Comparison of ENCODE assay signal across 19 mouse cellular contexts in the genomic region with DNA sequence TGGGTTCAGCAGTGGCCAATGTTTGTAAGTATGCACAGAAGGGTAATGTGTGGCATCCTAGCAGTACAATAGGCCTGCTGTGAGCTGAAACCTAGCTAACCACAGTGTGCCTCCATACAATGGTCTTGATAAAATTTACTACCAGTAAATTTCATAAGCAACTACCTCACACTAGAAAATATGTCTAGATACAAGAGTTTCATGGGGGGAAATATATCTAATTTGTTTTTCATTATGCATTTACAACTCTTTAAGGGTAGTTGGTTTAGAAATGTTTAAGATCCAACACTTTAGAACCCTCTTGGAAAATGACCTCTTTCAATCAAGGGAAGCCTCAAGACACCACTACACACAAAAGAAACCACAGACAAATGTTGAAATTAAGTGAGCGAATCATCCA.
"Had no signal": no experiment of that assay in that cellular context is flagged by ENCODE, and none has a peak within 500 bp of the region (broad histone marks: within the 10 kb centered on the region; RNA-seq: fewer than 3 reads in every experiment).

No protein-coding gene starts in this region.

- H3K4me1 ChIP-seq: liver, embryonic 15.5 days; lung, embryonic 15.5 days; megakaryocyte, embryonic 14.5 days; midbrain, embryonic 12.5 days; neural tube, embryonic 12.5 days had no signal

- H3K36me3 ChIP-seq: liver, embryonic 15.5 days; lung, embryonic 15.5 days; midbrain, embryonic 12.5 days; neural tube, embryonic 12.5 days had no signal

- H3K27ac ChIP-seq: liver, embryonic 15.5 days; lung, embryonic 15.5 days; macrophage; midbrain, embryonic 12.5 days; neural tube, embryonic 12.5 days had no signal

- H3K9ac ChIP-seq: liver, embryonic 15.5 days; liver, postnatal 0 days; lung, embryonic 15.5 days; midbrain, embryonic 12.5 days; neural tube, embryonic 12.5 days had no signal

- H3K27me3 ChIP-seq: liver, embryonic 15.5 days; lung, embryonic 15.5 days; megakaryocyte, embryonic 14.5 days; midbrain, embryonic 12.5 days; neural tube, embryonic 12.5 days had no signal

- H3K4me3 ChIP-seq: liver, embryonic 15.5 days; lung, embryonic 15.5 days; megakaryocyte, embryonic 14.5 days; midbrain, embryonic 12.5 days; neural tube, embryonic 12.5 days had no signal

- ATAC-seq: liver, postnatal 0 days; lung, postnatal 0 days; midbrain, embryonic 16.5 days had no signal

- H3K9me3 ChIP-seq: liver, embryonic 15.5 days; lung, embryonic 15.5 days; megakaryocyte, embryonic 14.5 days; midbrain, embryonic 12.5 days; neural tube, embryonic 12.5 days had no signal

- H3K4me2 ChIP-seq: liver, embryonic 15.5 days; lung, embryonic 15.5 days; midbrain, embryonic 12.5 days; neural tube, embryonic 12.5 days had no signal

- DNase-seq: liver, postnatal 0 days; lung, adult 2 months; lung, postnatal 14 days; lung, postnatal 36 days; midbrain, embryonic 14.5 days; right cerebral cortex, postnatal 14 days; right cerebral cortex, postnatal 4 days; spleen, adult 18-20 months; thymus, adult 18-20 months; thymus, postnatal 14 days; thymus, postnatal 36 days had no signal
